Mouse (Mus musculus): ENCODE measurements around the gene Efcab6. TPM values are rescaled to one million over a fixed set of nuclear protein-coding genes. Genes with fewer than 3 reads are reported as not detected.

The Efcab6 gene
- polyA plus RNA-seq, 1 experiment from 2014 or later, result not detected

DNA sequence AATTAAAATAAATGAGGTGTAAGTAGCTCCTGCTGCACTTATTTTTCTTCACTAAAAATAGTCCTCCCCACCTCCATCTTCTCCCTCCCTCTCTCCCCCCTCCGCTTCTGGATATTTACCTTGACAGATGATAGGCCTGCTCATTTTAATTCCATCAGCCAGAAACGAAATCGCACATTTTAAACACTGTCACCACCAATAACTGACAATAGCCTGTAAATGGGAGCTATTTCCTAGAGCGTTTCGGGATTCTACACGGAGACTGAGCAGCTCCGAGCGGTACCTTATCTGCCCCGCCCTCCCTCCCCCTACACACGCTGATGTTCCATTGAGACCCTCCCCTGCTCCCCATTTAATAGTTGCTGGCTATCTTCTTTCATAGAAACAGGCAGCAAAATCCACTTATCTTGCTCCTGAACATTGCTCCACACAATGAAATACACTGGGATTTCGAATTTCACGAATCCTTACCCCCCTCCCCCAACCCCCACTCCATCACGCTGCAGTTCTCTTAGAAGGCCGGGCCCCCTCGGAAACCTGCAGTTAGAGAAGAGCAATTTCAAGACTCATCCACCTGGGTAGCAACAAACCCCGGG, 4.4 kb upstream of the Efcab6 start:
- Histone ChIP-seq H3K9ac (replicated peaks) (no peak overlapping the region), H3K4me3 (ENCODE audit: low read depth, low read length) (no peak overlapping the region), H3K36me3 (replicated peaks; ENCODE audit: insufficient read depth, low read length) (no peaks in the 10 kb centered on the region), H3K4me2 (ENCODE audit: low read depth, low read length) (no peak overlapping the region), H3K9me3 (ENCODE audit: low read length) (0 out of 2 replicates have a peak, but pooled peaks cover 6% of the 10 kb centered on the region), H3K4me1 (ENCODE audit: insufficient read depth) (no peaks in the 10 kb centered on the region), H3K27ac (ENCODE audit: low read depth) (no peak overlapping the region), H3K27me3 (ENCODE audit: insufficient read depth, low read length) (peaks cover 39% of the 10 kb centered on the region)
- DNase-seq, result no peak
- ATAC-seq, result no peak
- 12% methylated on average over 16 of the region's 16 CpGs for WGBS (ENCODE audit: insufficient replicate concordance)
- TF ChIP-seq CTCF (IDR thresholded peaks at IDR 0.05; ENCODE audit: low read depth), result no peak
- TF ChIP-seq EP300 (IDR thresholded peaks at IDR 0.05; ENCODE audit: low read depth), result no peak

DNA sequence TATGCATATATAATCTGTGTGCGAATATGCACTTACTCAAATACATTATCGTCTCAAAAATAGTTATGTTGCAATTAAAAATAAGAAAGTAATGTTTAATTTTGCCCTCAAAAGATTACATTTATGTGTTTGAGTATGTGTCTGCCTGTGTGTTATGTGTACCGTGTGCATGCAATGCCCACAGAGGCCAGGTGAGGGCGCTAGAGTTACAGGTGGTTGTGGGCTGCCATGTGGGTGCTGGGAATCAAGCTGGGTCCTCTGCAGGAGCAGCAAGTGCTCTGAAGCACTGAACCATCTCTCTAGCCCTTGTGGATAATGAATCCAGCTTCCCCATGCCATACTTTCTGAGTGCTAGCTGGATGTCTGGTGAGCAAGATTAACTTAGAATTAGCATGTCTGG, 522 bp upstream of the Efcab6 start:
- Histone ChIP-seq H3K4me1 (ENCODE audit: insufficient read depth) (no peaks in the 10 kb centered on the region), H3K4me2 (ENCODE audit: low read depth, low read length) (no peak overlapping the region), H3K36me3 (replicated peaks; ENCODE audit: insufficient read depth, low read length) (no peaks in the 10 kb centered on the region), H3K27me3 (ENCODE audit: insufficient read depth, low read length) (peaks cover 30% of the 10 kb centered on the region), H3K27ac (ENCODE audit: low read depth) (no peak overlapping the region), H3K4me3 (ENCODE audit: low read depth, low read length) (no peak overlapping the region), H3K9ac (replicated peaks) (no peak overlapping the region), H3K9me3 (ENCODE audit: low read length) (0 out of 2 replicates have a peak, but pooled peaks cover 9% of the 10 kb centered on the region)
- 62% methylated on average over 4 of the region's 4 CpGs for WGBS (ENCODE audit: insufficient replicate concordance)
- no peak for TF ChIP-seq EP300 (IDR thresholded peaks at IDR 0.05; ENCODE audit: low read depth)
- TF ChIP-seq CTCF (IDR thresholded peaks at IDR 0.05; ENCODE audit: low read depth), result 0 out of 2 replicates have a peak, but pooled peaks have one; percentile 17
- DNase-seq, result no peak
- ATAC-seq, result no peak

DNA sequence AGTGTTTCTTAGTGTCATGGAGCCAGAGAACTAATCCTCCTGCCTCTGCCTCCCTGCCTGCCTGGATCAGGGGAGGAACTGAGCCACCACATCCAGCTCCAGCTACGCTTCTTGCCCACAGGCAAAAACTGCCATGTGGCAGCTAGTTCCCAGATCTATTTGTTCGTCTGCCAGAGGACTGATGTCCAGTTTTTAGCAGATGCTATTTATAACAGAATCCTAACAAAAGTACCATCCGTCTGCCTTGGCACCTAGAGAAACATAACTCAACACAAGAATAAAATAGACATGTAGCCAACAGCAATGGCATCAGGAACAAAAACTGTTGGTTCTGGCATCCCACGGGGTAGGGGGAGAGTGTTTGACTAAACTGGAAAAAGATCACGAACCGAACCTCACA, 6.3 kb downstream of the Efcab6 start:
- Histone ChIP-seq H3K4me1 (ENCODE audit: insufficient read depth) (no peaks in the 10 kb centered on the region), H3K9me3 (ENCODE audit: low read length) (0 out of 2 replicates have a peak, but pooled peaks cover 3% of the 10 kb centered on the region), H3K9ac (replicated peaks) (no peak overlapping the region), H3K27me3 (ENCODE audit: insufficient read depth, low read length) (no peaks in the 10 kb centered on the region), H3K27ac (ENCODE audit: low read depth) (no peak overlapping the region), H3K4me2 (ENCODE audit: low read depth, low read length) (no peak overlapping the region), H3K4me3 (ENCODE audit: low read depth, low read length) (no peak overlapping the region), H3K36me3 (replicated peaks; ENCODE audit: insufficient read depth, low read length) (no peaks in the 10 kb centered on the region)
- no peak for ATAC-seq
- TF ChIP-seq EP300 (IDR thresholded peaks at IDR 0.05; ENCODE audit: low read depth) (no peak), CTCF (IDR thresholded peaks at IDR 0.05; ENCODE audit: low read depth) (no peak)
- DNase-seq, result no peak
- WGBS (ENCODE audit: insufficient replicate concordance), result 69% methylated on average over 6 of the region's 6 CpGs

DNA sequence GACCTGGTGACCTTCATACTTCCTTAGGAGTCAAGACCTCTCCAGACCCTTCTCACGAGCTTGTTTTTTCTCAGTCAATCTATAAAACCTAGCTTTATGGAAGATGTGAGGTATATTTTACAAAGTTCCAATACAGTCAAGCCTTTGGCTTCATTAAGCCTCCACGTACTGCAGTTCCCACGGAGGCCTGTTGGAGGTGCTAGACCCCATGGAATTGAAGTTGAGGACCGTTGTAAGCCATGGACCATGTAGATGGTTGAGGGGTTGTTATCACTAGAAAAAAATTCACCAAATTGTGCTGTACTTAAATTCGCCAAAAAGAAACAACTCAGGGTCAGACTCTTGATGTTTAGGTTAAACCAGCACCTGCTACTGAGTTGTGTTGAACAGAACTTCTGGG, 9.1 kb downstream of the Efcab6 start:
- Histone ChIP-seq H3K4me1 (ENCODE audit: insufficient read depth) (no peaks in the 10 kb centered on the region), H3K4me2 (ENCODE audit: low read depth, low read length) (no peak overlapping the region), H3K27ac (ENCODE audit: low read depth) (no peak overlapping the region), H3K27me3 (ENCODE audit: insufficient read depth, low read length) (no peaks in the 10 kb centered on the region), H3K36me3 (replicated peaks; ENCODE audit: insufficient read depth, low read length) (no peaks in the 10 kb centered on the region), H3K4me3 (ENCODE audit: low read depth, low read length) (no peak overlapping the region), H3K9ac (replicated peaks) (no peak overlapping the region), H3K9me3 (ENCODE audit: low read length) (no peaks in the 10 kb centered on the region)
- TF ChIP-seq CTCF (IDR thresholded peaks at IDR 0.05; ENCODE audit: low read depth) (peak; percentile 23; the same call in 1 of the 2 replicates), EP300 (IDR thresholded peaks at IDR 0.05; ENCODE audit: low read depth) (no peak)
- no peak for DNase-seq
- 58% methylated on average over 5 of the region's 5 CpGs for WGBS (ENCODE audit: insufficient replicate concordance)
- no peak for ATAC-seq

DNA sequence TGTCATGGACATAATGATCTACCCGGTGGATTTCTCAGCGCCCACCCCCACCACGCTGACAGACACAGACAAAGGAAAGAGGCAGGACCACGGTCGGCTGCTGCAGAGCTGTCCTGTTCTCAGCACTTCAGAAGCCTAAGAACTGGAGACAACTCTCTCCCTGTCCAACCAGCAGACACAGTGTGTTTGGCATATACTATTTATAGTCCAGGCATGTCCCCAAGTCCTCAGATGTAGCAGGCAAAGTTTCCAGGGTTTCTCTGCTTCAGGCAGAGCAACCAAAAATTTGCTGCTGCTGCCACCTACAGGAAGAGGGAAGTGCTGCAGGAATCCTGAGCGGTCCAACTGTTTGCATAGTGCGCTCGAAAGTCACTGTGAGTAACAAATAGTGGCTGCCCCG, 11.3 kb downstream of the Efcab6 start:
- no peak overlapping the region for H3K4me2 ChIP-seq (ENCODE audit: low read depth, low read length)
- no peak overlapping the region for H3K4me3 ChIP-seq (ENCODE audit: low read depth, low read length)
- no peak overlapping the region for H3K27ac ChIP-seq (ENCODE audit: low read depth)
- no peak for ATAC-seq
- peak; percentile 72 for DNase-seq
- H3K9ac ChIP-seq (replicated peaks), result no peak overlapping the region
- WGBS (ENCODE audit: insufficient replicate concordance), result 42% methylated on average over 9 of the region's 9 CpGs
- H3K9me3 ChIP-seq (ENCODE audit: low read length), result no peaks in the 10 kb centered on the region
- no peaks in the 10 kb centered on the region for H3K36me3 ChIP-seq (replicated peaks; ENCODE audit: insufficient read depth, low read length)
- no peak for TF ChIP-seq EP300 (IDR thresholded peaks at IDR 0.05; ENCODE audit: low read depth)
- peak; percentile 82 for TF ChIP-seq CTCF (IDR thresholded peaks at IDR 0.05; ENCODE audit: low read depth)
- H3K27me3 ChIP-seq (ENCODE audit: insufficient read depth, low read length), result no peaks in the 10 kb centered on the region
- H3K4me1 ChIP-seq (ENCODE audit: insufficient read depth), result no peaks in the 10 kb centered on the region

DNA sequence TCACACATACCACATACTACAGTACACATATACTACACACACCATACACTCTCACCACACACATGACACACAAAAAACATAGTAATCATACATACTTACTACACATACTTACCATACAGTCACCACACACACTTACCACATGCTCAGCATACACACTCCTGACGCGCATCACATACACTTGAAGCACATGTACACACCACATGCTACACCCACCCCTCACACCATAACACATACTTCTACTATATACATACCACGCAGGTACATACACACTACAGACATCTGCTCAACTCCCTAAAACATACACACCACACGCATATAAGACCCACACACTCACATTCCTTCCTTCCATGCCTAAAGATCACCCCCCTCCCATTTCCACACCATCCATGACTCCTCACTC, 11.9 kb downstream of the Efcab6 start:
- WGBS (ENCODE audit: insufficient replicate concordance), result 87% methylated on average over 4 of the region's 4 CpGs
- no peak overlapping the region for H3K4me2 ChIP-seq (ENCODE audit: low read depth, low read length)
- no peaks in the 10 kb centered on the region for H3K4me1 ChIP-seq (ENCODE audit: insufficient read depth)
- no peak overlapping the region for H3K9ac ChIP-seq (replicated peaks)
- no peak for DNase-seq
- no peaks in the 10 kb centered on the region for H3K36me3 ChIP-seq (replicated peaks; ENCODE audit: insufficient read depth, low read length)
- H3K27ac ChIP-seq (ENCODE audit: low read depth), result no peak overlapping the region
- H3K4me3 ChIP-seq (ENCODE audit: low read depth, low read length), result no peak overlapping the region
- TF ChIP-seq CTCF (IDR thresholded peaks at IDR 0.05; ENCODE audit: low read depth) (no peak), EP300 (IDR thresholded peaks at IDR 0.05; ENCODE audit: low read depth) (no peak)
- no peaks in the 10 kb centered on the region for H3K27me3 ChIP-seq (ENCODE audit: insufficient read depth, low read length)
- no peak for ATAC-seq
- no peaks in the 10 kb centered on the region for H3K9me3 ChIP-seq (ENCODE audit: low read length)

All from liver, postnatal 0 days (tissue).